In genomic region chr10:78457495-78458347, GRCm38 (mm10) we compare ENCODE assay signal across 9 mouse cellular contexts. TPM values are rescaled to one million over a fixed set of nuclear protein-coding genes. Genes with fewer than 3 reads are reported as not detected.
DNase-seq lines count a peak whose midpoint lies in the region; ATAC-seq and TF ChIP-seq lines count a peak whose summit lies in the region.
"Had no signal": no experiment of that assay in that cellular context is flagged by ENCODE, and none has a peak within 500 bp of the region (broad histone marks: within the 10 kb centered on the region; RNA-seq: fewer than 3 reads in every experiment).

No protein-coding gene starts in this region.

- H3K9ac ChIP-seq in intestine, embryonic 15.5 days, result no peak overlapping the region
- H3K9ac ChIP-seq in liver, embryonic 14.5 days (replicated peaks), result no peak overlapping the region

- no peak for TF ChIP-seq POLR2A in brain, embryonic 14.5 days (IDR thresholded peaks at IDR 0.05; ENCODE audit: borderline replicate concordance, extremely low read depth, insufficient read depth, insufficient read length, poor library complexity, severe bottlenecking)

- peaks cover 26% of the 10 kb centered on the region for H3K4me1 ChIP-seq in intestine, embryonic 15.5 days (replicated peaks)
- H3K4me1 ChIP-seq in liver, embryonic 14.5 days (replicated peaks; ENCODE audit: control insufficient read depth in 2 of 2, insufficient read depth in 2 of 2, low read length in 1 of 2), result peaks cover 6 to 11% of the 10 kb centered on the region in 2 experiments; a peak in 3 of 4 replicates

- peak; percentile 77 for ATAC-seq in intestine, embryonic 15.5 days
- peak; percentile 74 for ATAC-seq in liver, embryonic 14.5 days (ENCODE audit: insufficient read depth)

- intact Hi-C loops in left cerebral cortex, postnatal 4 days (cut with DNase I), result no loop called here
- intact Hi-C loops in gastrocnemius, postnatal 36 days (cut with DNase I), result no loop called here

- no peak overlapping the region for H3K4me3 ChIP-seq in intestine, embryonic 15.5 days (replicated peaks)
- H3K4me3 ChIP-seq in liver, embryonic 14.5 days (ENCODE audit: insufficient read depth in 1 of 2, low read depth in 2 of 2, low read length in 2 of 2), result peak overlapping the region; percentile 14 to 20; a peak in 3 of 4 replicates

- H3K27me3 ChIP-seq in intestine, embryonic 15.5 days (replicated peaks), result no peaks in the 10 kb centered on the region
- no peaks in the 10 kb centered on the region for H3K27me3 ChIP-seq in liver, embryonic 14.5 days (ENCODE audit: control insufficient read depth, insufficient read depth, low read length)
- H3K27me3 ChIP-seq: Patski had no signal

- H3K4me2 ChIP-seq in intestine, embryonic 15.5 days (replicated peaks), result peak overlapping the region; percentile 51
- H3K4me2 ChIP-seq in liver, embryonic 14.5 days (ENCODE audit: low read depth), result peak overlapping the region; percentile 51

- no peaks in the 10 kb centered on the region for H3K36me3 ChIP-seq in intestine, embryonic 15.5 days
- H3K36me3 ChIP-seq in liver, embryonic 14.5 days (replicated peaks; ENCODE audit: control insufficient read depth, insufficient read depth, low read depth), result no peaks in the 10 kb centered on the region

- TF ChIP-seq EP300 in liver, embryonic 14.5 days (IDR thresholded peaks at IDR 0.05; ENCODE audit: low read depth), result no peak

- peak overlapping the region; percentile 5; the same call in 1 of the 2 replicates for H3K27ac ChIP-seq in intestine, embryonic 15.5 days
- H3K27ac ChIP-seq in liver, embryonic 14.5 days, result no peak overlapping the region

- no peak for TF ChIP-seq CTCF in brain, embryonic 14.5 days (IDR thresholded peaks at IDR 0.05; ENCODE audit: borderline replicate concordance, extremely low read depth, insufficient read depth, insufficient read length)
- 0 out of 2 replicates have a peak, but pooled peaks have one; percentile 14 for TF ChIP-seq CTCF in liver, embryonic 14.5 days (IDR thresholded peaks at IDR 0.05; ENCODE audit: low read depth)

- peak; percentile 39 to 43 for DNase-seq in left cerebral cortex, adult 18-20 months (ENCODE audit: low spot score in 2 of 2)
- no peak for DNase-seq in left cerebral cortex, postnatal 4 days
- DNase-seq in brain, embryonic 14.5 days (ENCODE audit: low read depth), result peak; percentile 27
- DNase-seq in gastrocnemius, postnatal 36 days, result peak; percentile 68 to 69
- DNase-seq in liver, embryonic 14.5 days (ENCODE audit: low read depth in 3 of 3, low spot score in 3 of 3), result peak; percentile 36 to 59 (median 38)
- DNase-seq in naive thymus-derived CD4-positive, alpha-beta T cell, adult 2 months (ENCODE audit: low read depth), result peak; percentile 86
- DNase-seq in urinary bladder, postnatal 4 days (ENCODE audit: low spot score in 2 of 2), result peak; percentile 61 to 75

- WGBS in intestine, embryonic 15.5 days, result 18% methylated on average over 10 of the region's 10 CpGs
- 19% methylated on average over 10 of the region's 10 CpGs for WGBS in liver, embryonic 14.5 days (ENCODE audit: insufficient replicate concordance)

- H3K9me3 ChIP-seq in intestine, embryonic 15.5 days, result no peaks in the 10 kb centered on the region
- no peaks in the 10 kb centered on the region for H3K9me3 ChIP-seq in liver, embryonic 14.5 days (ENCODE audit: control insufficient read depth, low read length)

RNA-seq across cellular contexts. Expression of gene Pdxk, which starts 7.1 kb away (rescaled TPM):
- 100 to 1,000 TPM; 124 to 128 TPM for total RNA-seq in left cerebral cortex, adult 18-20 months (2021)
- 10 to 100 TPM; 41.1 to 45.1 TPM for total RNA-seq in left cerebral cortex, postnatal 4 days (2021)
- 13.8 and 26.2 TPM in 2 replicates for polyA plus RNA-seq in brain, embryonic 14.5 days (2012; rRNA removed)
- 1 to 10 TPM; 5.1 to 6.6 TPM for total RNA-seq in gastrocnemius, postnatal 36 days (2021)
- polyA plus RNA-seq in intestine, embryonic 15.5 days (2015; fragmentation: Nextera tagmentation; extraction: Ambion mirVana), result 23.4 and 26.7 TPM in 2 replicates
- 2.9 TPM in 2 replicates for polyA plus RNA-seq in liver, embryonic 14.5 days (2012; rRNA removed)
- polyA plus RNA-seq in liver, embryonic 14.5 days (2014; fragmentation: Nextera tagmentation; extraction: Ambion mirVana), result 3.2 and 3.3 TPM in 2 replicates

RNA-seq across cellular contexts. Expression of gene Cstb, which starts 32.3 kb away (rescaled TPM):
- 10 to 100 TPM; 38.5 to 40.4 TPM for total RNA-seq in left cerebral cortex, adult 18-20 months (2021)
- total RNA-seq in left cerebral cortex, postnatal 4 days (2021), result 10 to 100 TPM; 40.0 to 40.8 TPM
- 53.5 and 72.9 TPM in 2 replicates for polyA plus RNA-seq in brain, embryonic 14.5 days (2012; rRNA removed)
- 10 to 100 TPM; 13.6 to 13.8 TPM for total RNA-seq in gastrocnemius, postnatal 36 days (2021)
- 270 and 290 TPM in 2 replicates for polyA plus RNA-seq in intestine, embryonic 15.5 days (2015; fragmentation: Nextera tagmentation; extraction: Ambion mirVana)
- polyA plus RNA-seq in liver, embryonic 14.5 days (2012; rRNA removed), result 58.1 and 74.9 TPM in 2 replicates
- 111 and 122 TPM in 2 replicates for polyA plus RNA-seq in liver, embryonic 14.5 days (2014; fragmentation: Nextera tagmentation; extraction: Ambion mirVana)

RNA-seq across cellular contexts. Expression of gene Rrp1, which starts 44.9 kb away (rescaled TPM):
- 100 to 1,000 TPM; 362 to 368 TPM for total RNA-seq in left cerebral cortex, adult 18-20 months (2021)
- total RNA-seq in left cerebral cortex, postnatal 4 days (2021), result 100 to 1,000 TPM; 295 to 298 TPM
- 211 and 385 TPM in 2 replicates for polyA plus RNA-seq in brain, embryonic 14.5 days (2012; rRNA removed)
- total RNA-seq in gastrocnemius, postnatal 36 days (2021), result 10 to 100 TPM; 53.3 to 63.7 TPM
- polyA plus RNA-seq in intestine, embryonic 15.5 days (2015; fragmentation: Nextera tagmentation; extraction: Ambion mirVana), result 268 and 277 TPM in 2 replicates
- 43.0 and 69.7 TPM in 2 replicates for polyA plus RNA-seq in liver, embryonic 14.5 days (2012; rRNA removed)
- polyA plus RNA-seq in liver, embryonic 14.5 days (2014; fragmentation: Nextera tagmentation; extraction: Ambion mirVana), result 79.8 and 89.7 TPM in 2 replicates

RNA-seq across cellular contexts. Expression of gene Olfr1358, which starts 59.5 kb away (rescaled TPM):
- not detected for total RNA-seq in left cerebral cortex, adult 18-20 months (2021)
- not detected for total RNA-seq in left cerebral cortex, postnatal 4 days (2021)
- polyA plus RNA-seq in brain, embryonic 14.5 days (2012; rRNA removed), result 0.08 TPM in 1 of 2 replicates, not detected in the other
- total RNA-seq in gastrocnemius, postnatal 36 days (2021), result not detected
- not detected in 2 replicates for polyA plus RNA-seq in intestine, embryonic 15.5 days (2015; fragmentation: Nextera tagmentation; extraction: Ambion mirVana)
- not detected in 2 replicates for polyA plus RNA-seq in liver, embryonic 14.5 days (2012; rRNA removed)
- not detected in 2 replicates for polyA plus RNA-seq in liver, embryonic 14.5 days (2014; fragmentation: Nextera tagmentation; extraction: Ambion mirVana)
- polyA plus RNA-seq: Patski had no signal

Comparison
In these comparisons a context has a peak if more than half of its experiments do, and no peak if none do; other contexts are left out.
1. RNA of gene Pdxk, which starts 7.1 kb away (total RNA-seq): 124 to 128 TPM in left cerebral cortex, adult 18-20 months and 41.1 to 45.1 TPM in left cerebral cortex, postnatal 4 days; 5.1 to 6.6 TPM in gastrocnemius, postnatal 36 days; every median in the first group is over 4 times any median in the second.
2. RNA of gene Rrp1, which starts 44.9 kb away (total RNA-seq): 362 to 368 TPM in left cerebral cortex, adult 18-20 months and 295 to 298 TPM in left cerebral cortex, postnatal 4 days; 53.3 to 63.7 TPM in gastrocnemius, postnatal 36 days; every median in the first group is over 4 times any median in the second.